Mouse (Mus musculus): ENCODE measurements around the gene Zfp719. TPM values are rescaled to one million over a fixed set of nuclear protein-coding genes. Genes with fewer than 3 reads are reported as not detected.

Gene Zfp719
- 1 to 10 TPM in 1 of 2 experiments, under 1 TPM in 1; 0.09 to 1.8 TPM for polyA plus RNA-seq (2012; fragmentation: generic; extraction: Trizol)

GRCm38 (mm10) chr7:43579440-43580171 is at the start of gene Zfp719:
TSS of gene Zfp719 (plus strand) at chr7:43579610.

DNA sequence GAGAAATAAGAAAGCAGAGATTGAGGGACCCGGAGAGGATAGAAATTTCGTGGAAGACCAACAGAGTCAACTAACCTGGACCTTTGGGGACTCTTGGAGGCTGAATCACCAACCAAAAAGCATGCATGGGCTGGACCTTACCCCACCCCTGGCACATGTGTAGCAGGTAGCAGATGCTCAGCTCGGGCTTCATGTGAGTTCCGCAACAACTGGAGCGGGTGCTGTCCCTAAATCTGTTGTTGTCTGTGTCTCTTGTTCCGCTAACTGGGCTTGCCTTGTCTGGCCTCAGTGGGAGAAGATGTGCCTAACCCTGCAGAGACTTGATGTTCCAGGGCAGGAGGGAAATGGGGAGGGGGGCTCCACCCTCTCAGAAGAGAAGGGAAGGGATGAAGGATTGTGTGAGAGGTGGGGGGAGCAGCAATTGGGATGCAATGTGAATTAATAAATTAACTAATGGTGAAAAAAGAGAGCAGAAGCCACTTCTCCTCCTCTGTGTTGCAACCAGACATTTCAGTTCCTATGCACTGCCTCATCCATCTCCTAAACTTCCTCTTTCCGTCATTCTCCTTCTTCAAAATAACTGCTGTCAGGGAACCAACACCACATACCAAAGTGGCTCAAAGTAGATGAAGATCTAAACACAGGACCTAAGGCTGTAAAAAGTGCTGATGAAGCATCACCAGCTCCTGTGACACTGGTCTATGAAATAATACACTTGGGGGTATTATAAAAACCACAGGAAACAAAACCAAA is 35.0 kb upstream of the Zfp719 start, which contains the start of gene Cd33:
Gene Cd33, minus strand, starts transcription at position 204 of the 753 bp plus-strand sequence.

GRCm38 (mm10) chr7:43562006-43562633 is 17.3 kb upstream of the Zfp719 start, which contains the start of gene Zfp658:
TSS of gene Zfp658 (plus strand) at chr7:43562256.

GRCm38 (mm10) chr7:43606896-43607742 is 27.7 kb downstream of the Zfp719 start, which contains the start of gene Zfp819:
TSS of gene Zfp819 (plus strand) at chr7:43607169.

DNA sequence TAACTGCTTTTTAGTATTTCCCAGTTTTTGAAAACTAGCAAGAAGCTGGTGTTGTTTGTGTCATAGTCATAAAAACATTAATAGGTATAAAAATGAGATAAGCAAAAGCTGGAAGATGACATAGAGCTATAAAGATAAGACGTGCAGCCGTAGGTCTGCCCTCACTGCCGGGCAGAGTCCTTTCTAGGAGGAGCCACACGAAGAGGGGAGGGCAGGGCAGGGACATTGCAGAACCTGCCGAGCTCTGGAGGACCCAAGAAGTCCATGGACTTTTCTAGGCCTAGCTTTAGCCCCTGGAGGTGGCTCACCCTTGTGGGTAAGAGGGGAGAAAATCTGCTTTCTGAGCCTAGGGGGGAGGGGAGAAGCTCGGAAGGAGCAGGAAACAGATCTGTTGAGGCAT is 55.1 kb downstream of the Zfp719 start, which contains the start of gene Ceacam18:
Gene Ceacam18, plus strand, starts transcription at position 208 of the 400 bp plus-strand sequence.

Other genes starting within 250 kb of the Zfp719 start
- gene Siglecf, start 228.3 kb upstream of the Zfp719 start, polyA plus RNA-seq (2012; fragmentation: generic; extraction: Trizol), result not detected
- under 1 TPM in 1 of 2 experiments, not detected in 1; 0.62 TPM for gene Siglecg, start 171.4 kb upstream of the Zfp719 start, polyA plus RNA-seq (2012; fragmentation: generic; extraction: Trizol)
- gene Lim2, start 151.9 kb upstream of the Zfp719 start, polyA plus RNA-seq (2012; fragmentation: generic; extraction: Trizol), result not detected
- gene Nkg7, start 142.5 kb upstream of the Zfp719 start, polyA plus RNA-seq (2012; fragmentation: generic; extraction: Trizol), result under 1 TPM in 1 of 2 experiments, not detected in 1; 0.09 TPM
- not detected for gene Cldnd2, start 138.8 kb upstream of the Zfp719 start, polyA plus RNA-seq (2012; fragmentation: generic; extraction: Trizol)
- 100 to 1,000 TPM; 318 to 407 TPM for gene Etfb, start 135.5 kb upstream of the Zfp719 start, polyA plus RNA-seq (2012; fragmentation: generic; extraction: Trizol)
- gene Gm45233, start 135.5 kb upstream of the Zfp719 start, polyA plus RNA-seq (2012; fragmentation: generic; extraction: Trizol), result under 1 TPM; 0.07 to 0.63 TPM
- 1 to 10 TPM in 1 of 2 experiments, under 1 TPM in 1; 0.11 to 2.1 TPM for gene Vsig10l, start 116.5 kb upstream of the Zfp719 start, polyA plus RNA-seq (2012; fragmentation: generic; extraction: Trizol)
- 10 to 100 TPM in 1 of 2 experiments, 1 to 10 TPM in 1; 5.7 to 26.5 TPM for gene Iglon5, start 89.5 kb upstream of the Zfp719 start, polyA plus RNA-seq (2012; fragmentation: generic; extraction: Trizol)
- gene 4931406B18Rik, start 73.7 kb upstream of the Zfp719 start, polyA plus RNA-seq (2012; fragmentation: generic; extraction: Trizol), result not detected
- gene Cd33, start 35.2 kb upstream of the Zfp719 start, polyA plus RNA-seq (2012; fragmentation: generic; extraction: Trizol), result under 1 TPM in 1 of 2 experiments, not detected in 1; 0.04 TPM
- gene Zfp658, start 17.4 kb upstream of the Zfp719 start, polyA plus RNA-seq (2012; fragmentation: generic; extraction: Trizol), result 1 to 10 TPM in 1 of 2 experiments, under 1 TPM in 1; 0.11 to 2.6 TPM
- not detected for gene Zfp819, start 27.6 kb downstream of the Zfp719 start, polyA plus RNA-seq (2012; fragmentation: generic; extraction: Trizol)
- not detected for gene Ceacam18, start 55.1 kb downstream of the Zfp719 start, polyA plus RNA-seq (2012; fragmentation: generic; extraction: Trizol)
- gene Siglece, start 80.6 kb downstream of the Zfp719 start, polyA plus RNA-seq (2012; fragmentation: generic; extraction: Trizol), result not detected
- 10 to 100 TPM in 1 of 2 experiments, 1 to 10 TPM in 1; 6.7 to 11.8 TPM for gene Ctu1, start 92.4 kb downstream of the Zfp719 start, polyA plus RNA-seq (2012; fragmentation: generic; extraction: Trizol)
- under 1 TPM; 0.05 to 0.08 TPM for gene Klk14, start 110.8 kb downstream of the Zfp719 start, polyA plus RNA-seq (2012; fragmentation: generic; extraction: Trizol)
- not detected for gene Klk13, start 133.0 kb downstream of the Zfp719 start, polyA plus RNA-seq (2012; fragmentation: generic; extraction: Trizol)
- gene Klk12, start 189.3 kb downstream of the Zfp719 start, polyA plus RNA-seq (2012; fragmentation: generic; extraction: Trizol), result not detected
- not detected for gene Klk11, start 195.0 kb downstream of the Zfp719 start, polyA plus RNA-seq (2012; fragmentation: generic; extraction: Trizol)
- gene Klk10, start 201.4 kb downstream of the Zfp719 start, polyA plus RNA-seq (2012; fragmentation: generic; extraction: Trizol), result 1 to 10 TPM in 1 of 2 experiments, under 1 TPM in 1; 0.12 to 2.5 TPM
- gene Klk9, start 212.3 kb downstream of the Zfp719 start, polyA plus RNA-seq (2012; fragmentation: generic; extraction: Trizol), result under 1 TPM in 1 of 2 experiments, not detected in 1; 0.08 TPM
- gene Klk8, start 218.0 kb downstream of the Zfp719 start, polyA plus RNA-seq (2012; fragmentation: generic; extraction: Trizol), result under 1 TPM; 0.11 to 0.25 TPM
- gene Klk7, start 231.7 kb downstream of the Zfp719 start, polyA plus RNA-seq (2012; fragmentation: generic; extraction: Trizol), result not detected
- gene Klk6, start 244.9 kb downstream of the Zfp719 start, polyA plus RNA-seq (2012; fragmentation: generic; extraction: Trizol), result under 1 TPM in 1 of 2 experiments, not detected in 1; 0.12 TPM